Mouse (Mus musculus) heart, adult 8-10 months (tissue): Measurements from ENCODE around the gene Pole2. TPM values are rescaled to one million over a fixed set of nuclear protein-coding genes. Genes with fewer than 3 reads are reported as not detected.

Experiments
- DNase-seq: peaks from one replicate; pipeline ENCODE4 v3.0.0; 2022; ENCODE audit warnings: low spot score
- total RNA-seq, 4 experiments: library from RNA; stranded (reverse); gene quantifications; 2 replicates each; pipeline ENCODE4 v1.2.4; 2022

Pole2 gene
- total RNA-seq = under 1 TPM; 0.17 to 0.65 (median 0.35) TPM

DNA sequence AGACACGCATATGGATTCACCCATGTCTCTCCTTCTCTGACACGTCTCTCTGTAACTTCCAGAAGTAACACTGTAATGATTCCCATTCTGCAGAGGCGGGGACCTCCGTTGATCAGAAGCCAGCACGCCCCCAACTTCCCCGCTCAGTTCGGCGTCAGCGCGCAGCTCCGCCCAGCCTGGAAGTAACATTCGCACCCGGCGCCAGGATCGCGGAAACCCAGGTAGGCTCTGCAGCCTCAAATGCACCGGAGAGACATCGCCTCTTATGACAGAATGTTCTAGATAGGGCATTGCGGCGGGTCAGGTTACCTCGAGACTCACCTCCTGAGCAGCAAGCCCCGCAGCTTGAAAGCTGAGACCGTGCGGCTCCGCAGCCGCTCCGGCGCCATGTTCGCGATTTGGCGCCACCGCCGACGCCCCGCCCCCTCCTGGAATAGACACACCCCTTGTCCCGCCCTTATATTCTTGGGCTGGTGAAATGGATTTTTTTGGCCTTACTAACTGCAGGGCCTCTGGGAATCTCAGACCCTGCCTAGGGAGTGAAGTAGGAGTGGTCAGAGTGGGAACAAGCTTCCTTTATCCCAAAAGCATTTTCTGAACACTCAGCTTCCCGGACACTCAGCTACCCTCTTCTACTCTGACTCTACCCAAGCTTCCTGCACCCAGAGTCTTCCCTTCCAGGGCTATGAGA, at the start of gene Pole2:
Pole2 (minus strand) TSS at position 420 of the 691 bp plus-strand sequence.
- DNase-seq = peak; percentile 90

DNA sequence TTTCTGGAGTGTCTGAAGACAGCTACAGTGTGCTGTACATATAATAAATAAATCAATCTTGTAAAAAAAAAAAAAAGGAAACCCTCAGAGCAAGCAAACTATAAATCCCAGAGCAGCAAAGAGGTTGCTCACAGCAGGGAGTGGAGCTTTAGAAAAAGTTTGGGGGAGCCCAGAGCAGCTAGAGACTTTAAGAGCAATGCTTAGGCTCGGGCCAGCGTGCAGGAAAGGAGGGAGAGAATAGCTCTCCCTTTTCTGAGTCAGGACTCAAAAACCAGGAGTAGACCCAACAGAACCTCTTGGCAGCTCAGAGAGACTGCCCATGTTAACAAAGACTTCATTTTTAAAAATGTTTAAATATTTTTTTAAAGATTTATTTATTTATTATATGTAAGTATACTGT, 41.0 kb upstream of the Pole2 start:
- DNase-seq = no peak

DNA sequence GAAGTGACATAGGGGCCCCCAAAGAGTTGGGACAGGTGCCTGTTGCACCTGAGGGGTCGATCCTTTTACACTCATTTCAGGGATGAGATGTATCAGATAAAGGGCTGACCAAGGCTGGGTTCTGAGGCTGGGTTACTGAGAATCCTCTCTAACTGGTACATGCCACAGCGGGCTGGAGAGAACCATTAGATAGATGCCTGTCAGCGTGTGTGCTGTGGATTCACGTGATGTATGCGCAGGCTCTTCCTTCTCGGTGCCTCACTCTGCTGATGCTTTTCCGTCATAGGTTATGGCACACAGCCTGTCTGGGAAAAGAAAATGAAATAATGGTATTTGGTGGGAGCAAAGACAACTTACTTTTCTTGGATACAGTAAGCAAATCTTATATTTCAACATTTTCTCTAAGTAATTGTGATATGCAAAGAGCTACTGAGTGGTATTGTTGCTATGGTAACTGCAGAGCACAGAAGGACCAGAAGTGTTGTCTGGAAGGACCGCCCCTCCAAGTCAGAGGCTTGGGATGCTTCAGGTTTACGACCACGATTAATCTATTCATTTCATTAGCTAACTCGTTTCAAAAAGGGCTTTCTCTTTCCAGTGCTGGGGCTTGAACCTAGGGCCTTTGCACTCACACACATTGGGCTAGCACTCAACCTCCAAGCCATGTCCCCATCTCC, 40.1 kb upstream of the Pole2 start:
- no peak for DNase-seq

DNA sequence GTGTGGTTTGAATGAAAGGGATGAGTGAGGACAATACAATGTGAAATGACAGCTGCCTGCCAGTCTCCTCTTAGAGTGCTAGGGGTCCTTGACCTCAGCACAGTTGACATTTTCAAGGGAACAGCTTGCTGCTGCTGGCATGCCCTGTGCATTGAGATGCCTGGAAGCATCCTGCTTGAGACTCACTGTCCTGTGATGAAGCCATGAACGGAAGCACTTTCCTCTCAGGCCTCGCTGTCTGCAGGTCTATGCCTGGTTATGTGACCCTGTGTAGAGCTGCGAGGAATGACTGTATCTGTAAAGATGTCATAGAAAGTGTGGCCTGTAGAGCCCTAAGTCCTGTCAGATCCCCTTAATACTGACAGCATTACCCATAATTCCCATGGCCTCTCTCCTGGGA, 37.0 kb upstream of the Pole2 start:
- no peak for DNase-seq

DNA sequence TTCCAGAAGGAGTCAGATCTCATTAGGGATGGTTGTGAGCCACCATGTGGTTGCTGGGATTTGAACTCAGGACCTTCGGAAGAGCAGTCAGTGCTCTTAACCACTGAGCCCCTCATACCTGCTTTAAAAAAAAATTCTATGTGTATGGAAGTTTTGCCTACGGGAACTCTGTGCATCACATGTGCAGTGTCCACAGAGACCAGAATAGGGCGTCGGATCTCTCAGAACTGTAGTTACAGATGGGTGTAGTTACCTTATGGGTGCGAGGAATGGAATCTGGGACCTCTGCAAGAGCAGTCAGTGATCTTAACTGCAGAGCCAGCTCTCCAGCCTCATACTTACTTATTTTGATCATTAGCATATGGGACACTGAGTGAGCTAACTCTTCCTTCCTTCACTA, 34.3 kb upstream of the Pole2 start:
- no peak for DNase-seq

DNA sequence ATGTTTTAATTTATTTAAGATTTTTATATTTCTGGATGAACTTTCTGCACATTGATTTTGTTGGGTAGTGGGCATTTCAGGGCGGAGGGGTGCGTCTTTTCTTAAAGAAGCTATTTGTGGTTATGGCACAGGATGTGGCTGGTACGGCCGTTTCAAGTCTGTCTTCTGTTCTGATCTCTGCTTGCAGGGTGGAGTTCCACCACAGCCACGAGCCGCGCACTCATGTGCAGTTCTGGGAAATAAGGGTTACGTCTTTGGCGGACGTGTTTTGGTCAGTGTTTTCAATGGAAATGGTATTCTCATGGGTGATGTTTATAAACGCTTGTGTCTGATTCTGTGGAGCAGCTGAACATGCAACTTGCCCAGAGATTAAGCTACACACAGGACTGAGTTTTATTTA, 29.8 kb upstream of the Pole2 start:
- DNase-seq = no peak

DNA sequence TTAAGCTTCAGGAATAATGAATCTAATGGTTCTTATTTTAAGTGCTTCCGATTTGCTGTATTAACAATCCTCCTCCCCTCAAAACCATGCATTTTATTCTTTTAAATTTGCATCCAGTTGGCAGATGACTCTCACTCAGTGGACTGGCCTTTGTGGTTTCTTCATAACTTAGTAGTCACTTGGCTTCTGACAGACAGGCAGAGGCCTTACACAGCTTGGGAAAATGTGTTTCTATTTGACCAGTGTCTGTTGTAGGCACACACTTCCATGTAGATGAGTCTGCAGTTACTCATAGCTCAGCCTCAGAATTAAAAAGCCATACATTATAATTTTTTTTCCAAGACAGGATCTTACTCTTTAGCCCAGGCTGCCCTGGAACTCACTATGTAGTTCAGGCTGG, 25.8 kb upstream of the Pole2 start:
- DNase-seq = no peak

DNA sequence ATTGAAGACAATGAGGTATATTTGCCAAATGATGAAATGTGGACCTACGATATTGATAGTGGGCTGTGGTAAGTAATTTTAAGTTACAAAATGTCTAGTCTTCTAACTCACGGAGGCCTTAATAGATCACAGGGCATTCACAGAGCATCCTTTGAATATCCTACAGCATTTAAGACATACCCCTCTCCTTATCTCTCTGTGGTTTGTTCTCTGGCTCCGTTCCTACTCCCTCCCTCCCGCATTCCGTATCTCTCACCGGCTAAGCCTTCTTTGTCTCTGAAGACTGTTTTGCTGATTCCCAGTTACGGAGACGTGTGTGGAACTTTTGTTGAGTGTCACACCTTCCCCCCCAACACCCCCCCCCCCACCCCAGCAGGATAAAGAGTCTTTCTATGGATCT, 22.8 kb upstream of the Pole2 start:
- no peak for DNase-seq

DNA sequence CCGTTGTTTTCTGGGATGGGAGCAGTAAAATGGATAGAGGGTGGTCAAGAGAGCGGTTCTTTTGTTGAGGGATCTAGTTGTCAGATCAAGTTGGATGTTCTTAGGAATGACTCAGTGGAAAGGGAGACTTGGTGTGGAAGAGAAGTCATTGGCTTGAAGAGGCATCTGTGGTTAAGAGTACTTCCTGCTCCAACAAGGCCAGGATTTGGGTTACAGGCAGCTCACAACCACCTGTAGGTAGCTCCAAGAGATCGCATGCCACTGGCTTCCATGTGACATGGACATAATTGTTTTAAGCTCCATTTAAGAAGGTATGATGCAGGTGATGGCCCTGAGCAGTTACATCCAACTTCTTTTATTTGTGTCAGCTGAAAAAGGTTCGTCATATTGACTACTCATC, 21.8 kb upstream of the Pole2 start:
- DNase-seq = no peak

DNA sequence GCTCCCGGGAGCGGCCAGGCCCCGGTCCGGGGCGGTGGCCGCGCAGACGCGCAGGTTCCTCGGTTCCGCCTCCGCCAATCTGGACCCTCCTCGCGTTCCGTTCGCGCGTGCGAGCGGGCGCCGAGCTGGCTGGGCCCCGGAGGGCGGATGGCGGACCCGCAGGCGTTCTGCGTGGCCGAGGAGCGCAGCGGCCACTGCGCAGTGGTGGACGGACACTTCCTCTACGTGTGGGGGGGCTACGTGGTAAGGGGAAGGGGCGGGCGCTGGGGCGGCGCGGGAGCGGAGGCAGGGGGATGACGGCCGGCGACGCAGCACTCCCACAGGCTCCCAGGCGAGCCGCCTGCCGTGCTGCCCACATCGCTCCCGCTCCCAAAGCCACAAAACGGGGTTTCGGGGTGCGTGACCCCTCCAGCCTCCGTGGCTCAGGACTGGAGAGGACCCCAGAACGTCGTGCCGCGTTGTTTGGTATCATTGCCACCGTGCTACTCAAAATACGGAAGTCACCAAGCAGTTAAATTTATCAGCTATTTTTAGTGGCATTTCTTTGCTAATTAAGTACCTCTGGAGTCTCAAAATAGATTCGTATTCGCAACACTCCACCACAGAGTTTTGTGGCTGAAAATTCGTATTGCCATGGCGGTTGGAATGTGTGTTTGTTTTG, 13.9 kb upstream of the Pole2 start:
- DNase-seq = peak; percentile 48

DNA sequence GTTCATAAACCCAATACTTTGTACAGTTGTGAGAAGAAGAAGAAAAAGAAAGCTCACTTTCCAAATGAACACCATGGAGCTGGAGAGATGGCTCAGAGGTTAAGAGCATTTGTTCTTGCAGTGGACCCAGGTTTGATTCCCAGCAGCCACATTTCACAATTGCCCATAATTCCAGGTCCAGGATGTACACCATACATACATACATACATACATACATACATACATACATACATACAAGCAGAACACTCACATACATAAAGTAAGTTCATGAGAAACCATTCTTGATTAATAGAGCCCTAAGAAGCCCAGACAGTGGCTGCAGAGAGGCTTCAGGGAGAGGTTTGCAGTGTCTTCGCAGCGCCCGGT, 13.4 kb upstream of the Pole2 start:
- no peak for DNase-seq

DNA sequence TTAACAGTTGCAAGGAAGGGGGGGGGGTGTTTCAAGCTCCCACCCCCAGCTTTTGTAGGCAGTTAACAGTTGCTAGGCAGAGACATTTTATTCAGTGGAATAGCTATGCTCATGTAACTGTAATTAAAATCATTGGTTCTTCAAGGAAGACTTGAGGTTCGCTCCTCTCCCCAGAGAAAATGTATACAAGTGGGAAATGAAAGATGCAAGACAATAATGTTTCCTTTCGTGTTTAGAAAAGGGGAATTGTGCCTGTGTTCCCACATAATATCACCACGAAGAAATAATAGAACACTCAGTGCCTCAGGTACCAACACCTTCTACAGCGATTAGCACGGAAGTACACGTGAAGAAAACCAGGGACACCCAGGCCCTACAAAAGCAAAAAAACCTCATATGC, 12.9 kb upstream of the Pole2 start, which contains the start of gene Klhdc1:
Klhdc1 (plus strand) TSS at position 301 of the 400 bp plus-strand sequence.
- no peak for DNase-seq

DNA sequence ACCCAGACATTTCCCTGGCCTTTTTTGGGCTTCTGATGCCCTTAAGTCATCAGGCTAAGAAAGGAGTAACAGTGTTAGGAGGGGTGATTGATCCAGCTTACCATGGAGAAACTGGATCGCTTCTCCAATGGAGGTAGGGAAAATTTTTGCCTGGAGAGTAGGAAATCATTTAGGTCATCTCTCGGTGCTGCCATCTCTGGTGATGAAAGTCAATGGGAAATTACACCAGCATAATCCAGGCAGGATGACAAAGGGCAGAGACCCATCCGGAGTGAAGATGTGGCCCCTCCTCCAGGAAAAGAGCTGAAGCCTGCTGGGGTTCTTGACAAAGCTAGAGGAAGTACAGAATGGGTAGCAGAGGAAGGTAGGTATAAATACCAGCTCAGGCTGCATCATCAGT, 10.3 kb upstream of the Pole2 start:
- DNase-seq = no peak

DNA sequence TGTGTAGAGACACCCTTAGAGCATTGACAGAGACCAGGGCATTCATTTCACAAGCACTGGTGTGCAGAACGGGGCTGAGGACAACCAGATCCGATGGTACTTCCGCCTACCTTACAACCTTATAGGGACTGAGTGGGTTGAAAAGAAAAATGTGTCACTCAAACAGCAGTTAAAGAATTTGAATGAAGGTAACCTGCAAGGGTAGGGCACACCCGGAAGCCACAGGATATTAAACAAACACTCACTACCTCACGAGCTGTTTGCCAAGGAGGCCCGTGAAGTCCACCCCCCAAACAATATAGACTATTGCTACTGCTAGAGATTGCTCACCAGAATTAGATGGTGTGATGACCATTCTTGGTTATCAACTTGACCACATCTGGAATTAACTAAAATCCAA, 7.8 kb upstream of the Pole2 start:
- DNase-seq = no peak

DNA sequence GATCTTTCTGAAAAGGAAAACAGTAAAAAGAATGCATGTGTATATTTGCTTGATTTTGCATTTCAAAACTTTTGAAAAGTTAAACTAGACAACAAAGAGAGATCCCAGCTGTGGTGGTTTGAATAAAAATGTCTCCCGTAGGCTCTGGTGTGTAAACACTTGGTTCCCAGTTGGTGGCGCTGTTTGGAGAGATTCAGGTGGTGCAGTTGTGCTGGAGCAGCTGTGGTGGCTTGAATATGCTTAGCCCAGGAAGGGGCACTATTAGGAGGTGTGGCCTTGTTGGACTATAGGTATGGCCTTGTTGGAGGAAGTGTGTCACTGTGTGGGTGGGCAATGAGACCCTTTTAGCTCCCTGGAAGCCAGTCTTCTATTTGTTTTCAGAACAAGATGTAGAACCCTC, 1.3 kb upstream of the Pole2 start:
- no peak for DNase-seq

DNA sequence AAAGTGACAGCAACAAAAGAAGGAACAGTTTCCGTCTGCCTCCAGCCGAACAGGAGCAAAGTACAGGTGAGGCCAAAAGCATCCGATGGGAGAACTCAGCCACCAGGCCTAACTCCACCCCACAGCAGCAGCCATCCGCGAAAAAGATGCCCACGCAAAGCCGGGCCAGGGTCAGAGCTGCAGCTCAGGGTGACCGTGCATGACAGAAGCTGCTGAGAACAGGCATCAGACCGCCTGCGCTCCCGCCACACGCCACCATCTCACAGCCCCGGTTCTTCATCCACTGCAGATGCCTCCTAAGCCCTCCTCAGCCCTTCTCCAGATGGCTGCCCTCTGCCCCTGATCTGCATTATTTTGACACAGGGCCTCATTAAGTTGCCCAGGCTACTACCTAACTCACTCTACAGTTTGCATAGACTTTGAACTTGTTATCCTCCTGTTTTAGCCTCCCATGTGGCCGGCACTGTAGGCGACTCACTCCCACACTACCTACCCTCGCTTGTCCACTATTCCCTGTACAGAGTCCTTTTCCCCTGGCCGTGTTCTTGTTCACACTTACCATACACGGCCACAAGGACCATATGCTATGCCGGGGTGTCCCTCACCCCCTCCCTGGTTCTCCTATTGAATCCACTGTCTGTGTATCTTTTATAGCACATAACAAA, 7.2 kb downstream of the Pole2 start:
- DNase-seq = no peak

DNA sequence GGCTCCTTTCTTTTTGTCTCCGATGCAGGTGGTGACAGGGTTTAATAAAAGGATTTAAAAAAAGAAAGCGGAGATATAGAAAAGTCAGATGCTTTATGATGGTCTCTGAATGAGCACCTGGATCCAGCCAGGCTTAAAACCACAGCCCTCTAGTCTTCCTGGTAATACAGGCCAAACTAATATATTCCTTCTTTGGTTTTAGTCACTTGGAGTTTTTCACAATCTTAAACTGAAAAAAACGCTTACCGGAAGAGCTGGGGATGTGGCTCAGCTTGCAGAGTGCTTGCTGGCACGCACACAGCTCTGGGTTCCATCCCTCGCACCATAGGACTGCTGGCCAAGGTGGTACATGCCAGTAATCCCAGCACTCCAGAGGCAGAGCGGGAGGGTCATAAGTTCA, 11.4 kb downstream of the Pole2 start:
- DNase-seq = no peak

DNA sequence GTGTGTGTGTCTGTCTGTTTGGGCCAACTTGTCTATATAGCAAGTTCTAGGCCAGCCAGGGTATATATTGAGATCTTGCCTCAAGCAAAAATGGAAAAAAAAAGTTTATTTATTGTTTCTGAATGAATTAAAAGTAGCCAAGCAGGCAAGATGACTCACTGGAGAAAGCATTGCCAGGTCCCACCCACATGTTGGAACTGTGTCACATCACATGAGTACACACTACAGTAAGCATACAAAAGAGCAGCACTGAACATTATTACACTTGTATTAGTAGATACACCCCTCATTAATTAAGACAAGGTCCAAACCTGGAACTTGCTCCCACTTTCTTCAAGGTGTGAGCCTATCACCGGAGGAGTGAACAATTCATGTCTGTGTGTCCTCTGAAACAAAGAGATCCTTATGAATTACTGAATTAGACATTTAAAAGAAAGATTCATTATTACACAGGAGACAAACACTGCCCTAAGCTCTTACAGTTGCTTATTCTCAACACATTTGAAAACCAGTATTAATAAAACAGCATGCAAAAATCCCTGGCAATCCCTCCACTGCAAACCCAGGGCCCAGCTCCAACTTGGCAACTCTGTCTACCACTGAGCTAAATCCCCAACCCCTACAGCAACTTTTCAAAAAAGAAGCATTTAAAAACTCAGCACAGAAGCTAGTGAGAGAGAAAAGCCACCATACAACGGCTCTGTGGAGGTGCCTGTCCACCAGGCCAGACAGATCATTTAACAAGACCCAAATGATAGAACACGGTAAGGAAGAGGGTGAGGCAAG, 12.8 kb downstream of the Pole2 start:
- DNase-seq = peak; percentile 74

DNA sequence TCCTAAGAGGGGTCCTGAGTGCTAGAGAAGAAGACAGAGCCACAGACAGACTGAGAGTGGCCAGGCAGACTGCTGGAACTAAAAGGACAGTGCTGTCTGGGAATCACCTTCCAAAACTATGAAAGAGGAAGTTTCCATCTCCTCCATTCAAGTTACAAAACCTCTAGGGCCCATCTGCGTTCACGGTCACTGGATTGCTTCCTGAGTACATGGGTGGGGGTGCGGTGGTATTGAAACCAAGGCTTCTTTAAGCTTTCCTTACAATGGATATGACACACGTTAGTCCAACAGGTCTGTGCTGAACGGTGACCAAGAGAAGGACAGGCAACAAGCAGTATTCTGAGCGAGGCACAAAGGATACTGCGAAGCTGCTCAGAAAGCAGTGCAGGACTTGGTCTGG, 13.6 kb downstream of the Pole2 start:
- no peak for DNase-seq

DNA sequence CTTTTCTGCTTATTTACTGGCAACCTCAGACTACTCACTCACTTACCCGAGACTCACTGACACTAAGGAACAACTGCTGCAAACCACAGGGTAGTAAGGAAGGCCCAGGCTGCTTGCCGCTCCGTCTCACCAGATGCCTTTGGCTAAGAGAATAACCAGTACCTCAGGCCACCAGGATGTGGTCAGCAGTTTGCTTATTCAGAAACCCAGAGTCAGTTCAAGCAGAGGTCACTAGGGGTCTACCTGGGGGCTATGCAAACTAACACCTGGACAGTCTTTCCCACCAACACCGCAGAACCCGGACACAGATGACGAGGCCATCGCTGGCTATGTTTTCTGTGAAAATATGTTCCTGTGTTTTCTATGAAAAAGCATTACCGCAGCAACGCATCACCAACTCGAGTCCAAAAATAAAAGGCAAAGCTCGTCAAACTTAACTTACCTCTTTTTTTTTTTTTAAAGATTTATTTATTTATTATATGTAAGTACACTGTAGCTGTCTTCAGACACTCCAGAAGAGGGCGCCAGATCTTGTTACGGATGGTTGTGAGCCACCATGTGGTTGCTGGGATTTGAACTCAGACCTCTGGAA, 14.7 kb downstream of the Pole2 start:
- DNase-seq = no peak

DNA sequence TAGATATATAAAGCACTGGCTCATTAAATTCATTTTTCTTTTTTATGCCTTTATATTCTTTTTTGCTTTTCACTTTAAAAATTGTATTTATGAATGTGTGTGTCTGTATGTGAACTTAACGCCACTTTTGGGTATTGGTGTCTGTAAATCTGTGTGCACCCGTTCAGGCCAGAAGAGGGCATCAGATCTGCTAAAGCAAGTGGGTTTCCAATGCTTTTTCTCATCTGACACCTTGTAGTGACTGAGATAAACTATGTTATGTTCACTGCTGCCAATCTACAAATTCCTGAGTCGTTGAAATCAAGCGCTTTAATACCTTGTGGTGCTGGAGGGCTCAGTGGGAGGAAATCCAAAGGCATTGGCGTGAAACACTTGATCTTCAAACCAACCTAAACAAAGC, 16.9 kb downstream of the Pole2 start:
- no peak for DNase-seq
